ENCODE assay signal across 9 mouse cellular contexts in genomic region chr13:98944620-98945081, GRCm38 (mm10). TPM values are rescaled to one million over a fixed set of nuclear protein-coding genes. Genes with fewer than 3 reads are reported as not detected.
DNase-seq lines count a peak whose midpoint lies in the region; ATAC-seq and TF ChIP-seq lines count a peak whose summit lies in the region.
"Had no signal": no experiment of that assay in that cellular context is flagged by ENCODE, and none has a peak within 500 bp of the region (broad histone marks: within the 10 kb centered on the region; RNA-seq: fewer than 3 reads in every experiment).

No protein-coding gene starts in this region.

- no peaks in the 10 kb centered on the region for H3K36me3 ChIP-seq in stomach, postnatal 0 days (ENCODE audit: control insufficient read depth, insufficient read depth, low read length)
- no peaks in the 10 kb centered on the region for H3K36me3 ChIP-seq in forebrain, embryonic 12.5 days (replicated peaks)
- H3K36me3 ChIP-seq: limb, embryonic 13.5 days had no signal

- ATAC-seq in hematopoietic stem cell, adult 5-6 weeks (replicated peaks in 1 of 2; ENCODE audit: insufficient read depth in 1 of 2, low FRiP score in 2 of 2, low TSS enrichment in 1 of 2, low read depth in 1 of 2, poor library complexity in 2 of 2, severe bottlenecking in 2 of 2): peak; percentile 65 to 77
- ATAC-seq in stomach, postnatal 0 days (ENCODE audit: low FRiP score, low TSS enrichment): peak; percentile 81
- ATAC-seq in forebrain, embryonic 12.5 days (ENCODE audit: low FRiP score): no peak

- no peak for TF ChIP-seq POLR2A in lung, adult 2 months (IDR thresholded peaks at IDR 0.05; ENCODE audit: borderline replicate concordance, extremely low read depth, low read depth, low read length)

- TF ChIP-seq CTCF in lung, adult 2 months (IDR thresholded peaks at IDR 0.05; ENCODE audit: insufficient read depth, low read length): no peak
- TF ChIP-seq CTCF in stomach, postnatal 0 days (IDR thresholded peaks at IDR 0.05; ENCODE audit: low read depth): no peak

- H3K9ac ChIP-seq in stomach, postnatal 0 days (ENCODE audit: low read length): no peak overlapping the region
- H3K9ac ChIP-seq in forebrain, embryonic 12.5 days: no peak overlapping the region
- H3K9ac ChIP-seq: limb, embryonic 13.5 days had no signal

- DNase-seq in urinary bladder, postnatal 14 days (ENCODE audit: low spot score): peak; percentile 54
- no peak for DNase-seq in urinary bladder, postnatal 10 days (ENCODE audit: low spot score)
- DNase-seq in lung, adult 2 months: peak; percentile 37
- peak; percentile 62 for DNase-seq in stomach, postnatal 0 days (ENCODE audit: low spot score)
- DNase-seq in layer of hippocampus, postnatal 10 days (ENCODE audit: low spot score in 2 of 2): no peak
- DNase-seq in gastrocnemius, adult 18-20 months (ENCODE audit: low spot score): no peak

- no peaks in the 10 kb centered on the region for H3K4me1 ChIP-seq in lung, adult 2 months (ENCODE audit: control insufficient read depth, insufficient read depth, low read length)
- peaks cover 4% of the 10 kb centered on the region; the same call in 1 of the 2 replicates for H3K4me1 ChIP-seq in stomach, postnatal 0 days (replicated peaks; ENCODE audit: control insufficient read depth, insufficient read depth)
- no peaks in the 10 kb centered on the region; the same call in 1 of the 2 replicates for H3K4me1 ChIP-seq in forebrain, embryonic 12.5 days

- 6% methylated on average over 7 of the region's 7 CpGs for WGBS in lung, adult 2 months
- WGBS in stomach, postnatal 0 days: 24% methylated on average over 7 of the region's 7 CpGs
- WGBS in forebrain, embryonic 12.5 days: 87% methylated on average over 7 of the region's 7 CpGs

- no peak for TF ChIP-seq EP300 in stomach, postnatal 0 days (optimal IDR thresholded peaks at IDR 0.05)

- peak overlapping the region; percentile 37 for H3K4me2 ChIP-seq in stomach, postnatal 0 days (replicated peaks; ENCODE audit: low read depth)
- no peak overlapping the region for H3K4me2 ChIP-seq in forebrain, embryonic 12.5 days
- H3K4me2 ChIP-seq: limb, embryonic 13.5 days had no signal

- peak overlapping the region; percentile 46; the same call in 1 of the 2 replicates for H3K27ac ChIP-seq in stomach, postnatal 0 days (replicated peaks)
- H3K27ac ChIP-seq in forebrain, embryonic 12.5 days: no peak overlapping the region
- H3K27ac ChIP-seq: limb, embryonic 13.5 days had no signal

- no peaks in the 10 kb centered on the region for H3K27me3 ChIP-seq in stomach, postnatal 0 days (ENCODE audit: control insufficient read depth, insufficient read depth, low read length)
- H3K27me3 ChIP-seq in forebrain, embryonic 12.5 days: no peaks in the 10 kb centered on the region
- H3K27me3 ChIP-seq: limb, embryonic 13.5 days had no signal

- H3K4me3 ChIP-seq in lung, adult 2 months (replicated peaks; ENCODE audit: extremely low read depth, low read depth, low read length): peak overlapping the region; percentile 88
- H3K4me3 ChIP-seq in stomach, postnatal 0 days (ENCODE audit: low read depth, low read length): peak overlapping the region; percentile 15; the same call in 1 of the 2 replicates
- no peak overlapping the region for H3K4me3 ChIP-seq in forebrain, embryonic 12.5 days (replicated peaks)
- H3K4me3 ChIP-seq: limb, embryonic 13.5 days had no signal

- no peaks in the 10 kb centered on the region for H3K9me3 ChIP-seq in stomach, postnatal 0 days (ENCODE audit: control insufficient read depth, low read length)
- H3K9me3 ChIP-seq in forebrain, embryonic 12.5 days: no peaks in the 10 kb centered on the region
- H3K9me3 ChIP-seq: limb, embryonic 13.5 days had no signal

RNA-seq across cellular contexts. Expression of gene Tnpo1, which starts 18.5 kb away (rescaled TPM):
- total RNA-seq in hematopoietic stem cell, adult 5-6 weeks (2017): 125 and 145 TPM in 2 replicates
- 14.0 and 19.6 TPM in 2 replicates for polyA plus RNA-seq in lung, adult 2 months (2012; rRNA removed)
- polyA plus RNA-seq in stomach, postnatal 0 days (2015; fragmentation: Nextera tagmentation; extraction: Ambion mirVana): 17.1 and 20.7 TPM in 2 replicates
- total RNA-seq in layer of hippocampus, postnatal 10 days (2021): 10 to 100 TPM; 64.7 to 69.3 TPM
- polyA plus RNA-seq in forebrain, embryonic 12.5 days (2016; fragmentation: Nextera tagmentation; extraction: Ambion mirVana): 84.2 and 99.5 TPM in 2 replicates
- total RNA-seq in gastrocnemius, adult 18-20 months (2021): 10 to 100 TPM; 26.9 to 36.5 TPM

RNA-seq across cellular contexts. Expression of gene 1700024P04Rik, which starts 39.7 kb away (rescaled TPM):
- total RNA-seq in hematopoietic stem cell, adult 5-6 weeks (2017): not detected in 2 replicates
- not detected in 2 replicates for polyA plus RNA-seq in lung, adult 2 months (2012; rRNA removed)
- polyA plus RNA-seq in stomach, postnatal 0 days (2015; fragmentation: Nextera tagmentation; extraction: Ambion mirVana): not detected in 2 replicates
- not detected for total RNA-seq in layer of hippocampus, postnatal 10 days (2021)
- polyA plus RNA-seq in forebrain, embryonic 12.5 days (2016; fragmentation: Nextera tagmentation; extraction: Ambion mirVana): not detected in 2 replicates
- not detected for total RNA-seq in gastrocnemius, adult 18-20 months (2021)
- polyA plus RNA-seq: limb, embryonic 13.5 days had no signal

Comparison
In these comparisons a context has a peak if more than half of its experiments do, and no peak if none do; other contexts are left out.
1. DNase-seq: peak in urinary bladder, postnatal 14 days (single experiment), lung, adult 2 months (single experiment) and stomach, postnatal 0 days (single experiment); none in urinary bladder, postnatal 10 days (single experiment), layer of hippocampus, postnatal 10 days (0 of 2) and gastrocnemius, adult 18-20 months (single experiment).